Mouse (Mus musculus) MEL (cell line): ENCODE data around the gene Creb1. TPM values are rescaled to one million over a fixed set of nuclear protein-coding genes. Genes with fewer than 3 reads are reported as not detected.

Source experiments
- DNase-seq: peaks from one replicate; pipeline ENCODE4 v3.0.0; 2011; ENCODE audit warnings: low read depth, low spot score
- H3K27ac ChIP-seq: 2 replicates; pipeline ENCODE4 v1.5.1; 2012; ENCODE audit warnings: low read depth, mild to moderate bottlenecking, control low read depth, low read length, moderate library complexity; ENCODE audit not compliant: control insufficient read depth
- H3K27me3 ChIP-seq, 2 experiments: fragments of 150-350 bp in 1 of 2; sonication (generic) in 1 of 2; 2 replicates each; pipeline ENCODE4 v1.6.1; 2012; ENCODE audit warnings: low read length in 2 of 2, mild to moderate bottlenecking in 2 of 2, improper control_type of control experiment in 1 of 2, moderate library complexity in 1 of 2; ENCODE audit not compliant: insufficient read depth in 2 of 2, control insufficient read depth in 1 of 2
- H3K36me3 ChIP-seq, 2 experiments: 2 replicates each; pipeline ENCODE4 v1.6.1; 2012 to 2014; ENCODE audit warnings: low read length in 2 of 2, improper control_type of control experiment in 1 of 2, inconsistent platforms in 1 of 2, mild to moderate bottlenecking in 1 of 2; ENCODE audit not compliant: insufficient read depth in 2 of 2, control insufficient read depth in 1 of 2
- H3K4me1 ChIP-seq, 2 experiments: fragments of 150-350 bp in 1 of 2; sonication (generic) in 1 of 2; 2 replicates each; pipeline ENCODE4 v1.6.1; 2012; ENCODE audit warnings: low read length in 2 of 2, improper control_type of control experiment in 1 of 2, mild to moderate bottlenecking in 1 of 2; ENCODE audit not compliant: insufficient read depth in 2 of 2, control insufficient read depth in 1 of 2
- H3K4me3 ChIP-seq, 2 experiments: fragments of 150-350 bp in 1 of 2; sonication (generic) in 1 of 2; 2 replicates each; pipeline ENCODE4 v1.5.1; 2012; ENCODE audit warnings: low read depth in 2 of 2, low read length in 2 of 2, mild to moderate bottlenecking in 2 of 2, moderate library complexity in 2 of 2, control low read depth in 1 of 2, improper control_type of control experiment in 1 of 2; ENCODE audit not compliant: control insufficient read depth in 1 of 2, insufficient read depth in 1 of 2
- H3K79me2 ChIP-seq: 2 replicates; pipeline ENCODE4 v1.6.1; 2012; ENCODE audit warnings: mild to moderate bottlenecking, low read length, moderate library complexity; ENCODE audit not compliant: control insufficient read depth, poor library complexity, insufficient read depth
- H3K9ac ChIP-seq: 2 replicates; pipeline ENCODE4 v1.6.1; 2012; ENCODE audit warnings: low read depth, mild to moderate bottlenecking, control low read depth, low read length, moderate library complexity; ENCODE audit not compliant: control insufficient read depth, poor library complexity, severe bottlenecking
- H3K9me3 ChIP-seq: fragments of 150-350 bp; sonication (generic); replicated peaks from 2 replicates; pipeline ENCODE4 v1.6.1; 2012; ENCODE audit warnings: mild to moderate bottlenecking, low read length, improper control_type of control experiment, moderate library complexity; ENCODE audit not compliant: insufficient read depth
- BHLHE40 ChIP-seq: IDR thresholded peaks from 2 replicates; pipeline ENCODE4 v1.6.1; 2012; ENCODE audit warnings: low read depth, mild to moderate bottlenecking, inconsistent platforms, low read length, improper control_type of control experiment, borderline replicate concordance
- CHD1 ChIP-seq: IDR thresholded peaks from 2 replicates; pipeline ENCODE4 v1.6.1; 2012; ENCODE audit warnings: low read depth, mild to moderate bottlenecking, inconsistent platforms, low read length, improper control_type of control experiment
- CHD2 ChIP-seq: IDR thresholded peaks from 2 replicates; pipeline ENCODE4 v1.6.1; 2011; ENCODE audit warnings: low read length, improper control_type of control experiment
- CTCF ChIP-seq, 3 experiments: IDR thresholded peaks in 2 of 3; conservative IDR thresholded peaks in 1 of 3; 2 replicates each; pipeline ENCODE4 v1.5.1; 2011 to 2012; ENCODE audit warnings: low read length in 3 of 3, low read depth in 2 of 3, mild to moderate bottlenecking in 2 of 3, improper control_type of control experiment in 1 of 3, inconsistent platforms in 1 of 3, mixed read lengths in 1 of 3, moderate library complexity in 1 of 3; ENCODE audit not compliant: control insufficient read depth in 1 of 3, insufficient read depth in 1 of 3, poor library complexity in 1 of 3, severe bottlenecking in 1 of 3
- EP300 ChIP-seq, 2 experiments: IDR thresholded peaks; 2 replicates each; pipeline ENCODE4 v1.6.1; 2011; ENCODE audit warnings: improper control_type of control experiment in 2 of 2, low read length in 2 of 2, low read depth in 1 of 2, mild to moderate bottlenecking in 1 of 2
- ETS1 ChIP-seq: IDR thresholded peaks from 2 replicates; pipeline ENCODE4 v1.6.1; 2012; ENCODE audit warnings: low read depth, mild to moderate bottlenecking, inconsistent platforms, low read length, improper control_type of control experiment, moderate library complexity
- GABPA ChIP-seq: IDR thresholded peaks from 2 replicates; pipeline ENCODE4 v1.6.1; 2012; ENCODE audit warnings: low read depth, mild to moderate bottlenecking, inconsistent platforms, low read length, improper control_type of control experiment, moderate library complexity
- GATA1 ChIP-seq: IDR thresholded peaks from 2 replicates; pipeline ENCODE4 v1.6.1; 2011; ENCODE audit warnings: low read depth, low read length, improper control_type of control experiment
- KAT2A ChIP-seq: conservative IDR thresholded peaks from 2 replicates; pipeline ENCODE4 v1.6.1; 2012; ENCODE audit warnings: low read depth, low read length, improper control_type of control experiment, inconsistent platforms
- MAZ ChIP-seq: IDR thresholded peaks from 2 replicates; pipeline ENCODE4 v1.6.1; 2012; ENCODE audit warnings: low read depth, mild to moderate bottlenecking, inconsistent platforms, low read length, improper control_type of control experiment
- MEF2A ChIP-seq: IDR thresholded peaks from 2 replicates; pipeline ENCODE4 v1.6.1; 2014; ENCODE audit warnings: low read depth, mild to moderate bottlenecking, inconsistent platforms, low read length, improper control_type of control experiment; ENCODE audit not compliant: poor library complexity, insufficient replicate concordance, severe bottlenecking; ENCODE audit errors: extremely low read depth
- MYC ChIP-seq: IDR thresholded peaks from 2 replicates; pipeline ENCODE4 v1.6.1; 2011; ENCODE audit warnings: low read depth, mild to moderate bottlenecking, low read length, improper control_type of control experiment, moderate library complexity
- NRF1 ChIP-seq: IDR thresholded peaks from 2 replicates; pipeline ENCODE4 v1.6.1; 2014; ENCODE audit warnings: low read depth, mild to moderate bottlenecking, inconsistent platforms, low read length, improper control_type of control experiment, moderate library complexity; ENCODE audit not compliant: poor library complexity, insufficient read depth, severe bottlenecking
- POLR2A ChIP-seq, 2 experiments: IDR thresholded peaks; 2 replicates each; pipeline ENCODE4 v1.6.1; 2011 to 2012; ENCODE audit warnings: low read length in 2 of 2, mild to moderate bottlenecking in 2 of 2, control low read depth in 1 of 2, improper control_type of control experiment in 1 of 2, low read depth in 1 of 2, moderate library complexity in 1 of 2; ENCODE audit not compliant: control insufficient read depth in 1 of 2, insufficient read depth in 1 of 2, poor library complexity in 1 of 2
- RAD21 ChIP-seq: IDR thresholded peaks from 2 replicates; pipeline ENCODE4 v1.6.1; 2011; ENCODE audit warnings: mild to moderate bottlenecking, low read depth, low read length, improper control_type of control experiment
- SMC3 ChIP-seq: IDR thresholded peaks from 2 replicates; pipeline ENCODE4 v1.6.1; 2011; ENCODE audit warnings: low read depth, low read length, improper control_type of control experiment
- TAL1 ChIP-seq: IDR thresholded peaks from 2 replicates; pipeline ENCODE4 v1.6.1; 2012; ENCODE audit warnings: mild to moderate bottlenecking, inconsistent platforms, low read length, moderate library complexity, mixed read lengths
- TCF12 ChIP-seq: IDR thresholded peaks from 2 replicates; pipeline ENCODE4 v1.6.1; 2014; ENCODE audit warnings: low read depth, mild to moderate bottlenecking, inconsistent platforms, low read length, improper control_type of control experiment, moderate library complexity
- USF1 ChIP-seq: IDR thresholded peaks from 2 replicates; pipeline ENCODE4 v1.6.1; 2014; ENCODE audit warnings: low read depth, mild to moderate bottlenecking, inconsistent platforms, low read length, improper control_type of control experiment, moderate library complexity
- USF2 ChIP-seq, 2 experiments: IDR thresholded peaks; 2 replicates each; pipeline ENCODE4 v1.6.1; 2011 to 2012; ENCODE audit warnings: improper control_type of control experiment in 2 of 2, low read length in 2 of 2, borderline replicate concordance in 1 of 2, inconsistent platforms in 1 of 2, low read depth in 1 of 2, mild to moderate bottlenecking in 1 of 2; ENCODE audit not compliant: insufficient read depth in 1 of 2
- ZKSCAN1 ChIP-seq: IDR thresholded peaks from 2 replicates; pipeline ENCODE4 v1.6.1; 2012; ENCODE audit warnings: low read depth, mild to moderate bottlenecking, inconsistent platforms, low read length, improper control_type of control experiment, moderate library complexity
- ZNF384 ChIP-seq: IDR thresholded peaks from 2 replicates; pipeline ENCODE4 v1.6.1; 2012; ENCODE audit warnings: low read depth, mild to moderate bottlenecking, inconsistent platforms, low read length, improper control_type of control experiment
- polyA plus RNA-seq, 2 experiments: library from polyadenylated mRNA; stranded (reverse) in 1 of 2; unstranded in 1 of 2; fragments of >175 nt in 1 of 2; fragments of >200 nt in 1 of 2; gene quantifications; 2 replicates each; pipeline versions ENCODE4 v1.2.1 to v1.2.4; 2012; ENCODE audit warnings: low replicate concordance in 2 of 2, low read depth in 1 of 2; ENCODE audit not compliant: insufficient read length in 2 of 2, insufficient read depth in 1 of 2, missing spikeins in 1 of 2
- total RNA-seq: library from RNA; depleted of rRNA; stranded (reverse); fragments of 300-350 nt; gene quantifications from 2 replicates; pipeline ENCODE4 v1.2.3, GENCODE M21; 2012

The Creb1 gene
- total and polyA plus RNA-seq, 3 experiments: 21.8 to 49.1 (median 22.8) TPM

GRCm38 (mm10) chr1:64615531-64615991 is 83.1 kb downstream of the Creb1 start:
- no peak overlapping the region for H3K9ac ChIP-seq
- H3K9me3 ChIP-seq: no peaks in the 10 kb centered on the region
- peaks cover 0 to 5% of the 10 kb centered on the region in 2 experiments; a peak in 2 of 4 replicates for H3K4me1 ChIP-seq
- no peak overlapping the region for H3K4me3 ChIP-seq
- H3K27ac ChIP-seq: no peak overlapping the region
- peaks cover 4% of the 10 kb centered on the region; the same call in 1 of the 2 replicates for H3K79me2 ChIP-seq
- no peak for DNase-seq
- no peaks in the 10 kb centered on the region for H3K27me3 ChIP-seq
- peaks cover 0 to 7% of the 10 kb centered on the region in 2 experiments; a peak in 1 of 4 replicates for H3K36me3 ChIP-seq
- TF ChIP-seq RAD21: no peak
- no peak for TF ChIP-seq SMC3
- TF ChIP-seq NRF1: no peak
- TF ChIP-seq POLR2A (IDR thresholded peaks at IDR 0.05; ENCODE audit: control insufficient read depth in 1 of 2, insufficient read depth in 1 of 2, low read depth in 1 of 2, low read length in 2 of 2, poor library complexity in 1 of 2): no peak
- TF ChIP-seq MYC: no peak
- no peak for TF ChIP-seq GABPA
- TF ChIP-seq CHD1: no peak
- TF ChIP-seq ZKSCAN1: no peak
- no peak for TF ChIP-seq USF1
- no peak for TF ChIP-seq EP300 (IDR thresholded peaks at IDR 0.05; ENCODE audit: low read depth in 1 of 2, low read length in 2 of 2)
- TF ChIP-seq TCF12: no peak
- TF ChIP-seq USF2 (IDR thresholded peaks at IDR 0.05; ENCODE audit: borderline replicate concordance in 1 of 2, insufficient read depth in 1 of 2, low read depth in 1 of 2, low read length in 2 of 2): no peak
- TF ChIP-seq MAZ: no peak
- TF ChIP-seq CTCF (IDR thresholded peaks at IDR 0.05 in 2 of 3, conservative IDR thresholded peaks at IDR 0.05 in 1 of 3; ENCODE audit: control insufficient read depth in 1 of 3, insufficient read depth in 1 of 3, low read depth in 2 of 3, low read length in 3 of 3, poor library complexity in 1 of 3, severe bottlenecking in 1 of 3): no peak
- no peak for TF ChIP-seq BHLHE40
- TF ChIP-seq ZNF384: no peak

GRCm38 (mm10) chr1:64616076-64616475 is 83.6 kb downstream of the Creb1 start:
- TF ChIP-seq CHD2 (no peak), ETS1 (no peak), MEF2A (no peak), ZKSCAN1 (no peak), TAL1 (no peak), USF1 (no peak), KAT2A (no peak), NRF1 (no peak), GATA1 (no peak)
- DNase-seq: no peak
- no peak overlapping the region for H3K27ac ChIP-seq
- H3K79me2 ChIP-seq: peaks cover 4% of the 10 kb centered on the region; the same call in 1 of the 2 replicates
- peak overlapping the region in 1 of 2 experiments; percentile 86; a peak in 1 of 4 replicates for H3K4me3 ChIP-seq
- peaks cover 0 to 7% of the 10 kb centered on the region in 2 experiments; a peak in 1 of 4 replicates for H3K36me3 ChIP-seq
- H3K9me3 ChIP-seq: no peaks in the 10 kb centered on the region
- H3K27me3 ChIP-seq: no peaks in the 10 kb centered on the region
- H3K4me1 ChIP-seq: peaks cover 0 to 5% of the 10 kb centered on the region in 2 experiments; a peak in 2 of 4 replicates
- peak overlapping the region; percentile 92; the same call in 1 of the 2 replicates for H3K9ac ChIP-seq
